Mouse (Mus musculus): Measurements from ENCODE around the gene Clba1.

- TF ChIP-seq CTCF (IDR thresholded peaks at IDR 0.05; ENCODE audit: insufficient read depth, low read length) (no peak), POLR2A (IDR thresholded peaks at IDR 0.05; ENCODE audit: borderline replicate concordance, extremely low read depth, low read depth, low read length) (no peak)
Measured at GRCm38 (mm10) chr12:112759471-112759870, 49.3 kb upstream of the Clba1 start.

Measured in lung, adult 2 months (tissue).